Mouse (Mus musculus) CH12.LX (cell line): ENCODE measurements around the gene Pi16. TPM values are rescaled to one million over a fixed set of nuclear protein-coding genes. Genes with fewer than 3 reads are reported as not detected.
A peak's percentile ranks its signal among the peaks of the same experiment; 100 is the strongest.

Experiments used
- DNase-seq: peaks from one replicate; pipeline ENCODE4 v3.0.0-alpha.2; 2013; ENCODE audit errors: extremely low read depth
- H3K27ac ChIP-seq: 2 replicates; pipeline ENCODE4 v1.5.1; 2012; ENCODE audit warnings: low read depth, mild to moderate bottlenecking, control low read depth, moderate library complexity; ENCODE audit not compliant: insufficient read depth
- H3K27me3 ChIP-seq: replicated peaks from 2 replicates; pipeline ENCODE3; 2012; ENCODE audit warnings: inconsistent platforms
- H3K36me3 ChIP-seq, 2 experiments: replicated peaks in 1 of 2; 2 replicates each; pipeline versions ENCODE3 to v1.6.1; 2012; ENCODE audit warnings: inconsistent platforms in 1 of 2, low read length in 1 of 2, mild to moderate bottlenecking in 1 of 2, mixed read lengths in 1 of 2, moderate library complexity in 1 of 2; ENCODE audit not compliant: control insufficient read depth in 1 of 2, insufficient read depth in 1 of 2
- H3K4me1 ChIP-seq, 2 experiments: 2 replicates each; pipeline ENCODE4 v1.6.1; 2012; ENCODE audit warnings: inconsistent platforms in 1 of 2, moderate library complexity in 1 of 2; ENCODE audit not compliant: insufficient read depth in 2 of 2, control insufficient read depth in 1 of 2
- H3K4me2 ChIP-seq: 2 replicates; pipeline ENCODE4 v1.6.1; 2012; ENCODE audit warnings: low read depth, mild to moderate bottlenecking, control low read depth; ENCODE audit not compliant: poor library complexity, insufficient read depth, severe bottlenecking
- H3K4me3 ChIP-seq, 3 experiments: fragments of 150-350 bp in 1 of 3; sonication (generic) in 1 of 3; replicated peaks in 1 of 3; 2 replicates each; pipeline versions ENCODE3 to v1.5.1; 2011 to 2012; ENCODE audit warnings: low read depth in 2 of 3, low read length in 2 of 3, mild to moderate bottlenecking in 2 of 3, moderate library complexity in 2 of 3, control low read depth in 1 of 3, improper control_type of control experiment in 1 of 3, inconsistent platforms in 1 of 3, mixed read lengths in 1 of 3; ENCODE audit not compliant: poor library complexity in 1 of 3
- H3K79me2 ChIP-seq: replicated peaks from 2 replicates; pipeline ENCODE4 v1.6.1; 2012; ENCODE audit warnings: mild to moderate bottlenecking, moderate library complexity; ENCODE audit not compliant: control insufficient read depth, poor library complexity, insufficient read depth, severe bottlenecking; ENCODE audit errors: extremely low read depth
- H3K9ac ChIP-seq: 2 replicates; pipeline ENCODE4 v1.6.1; 2012; ENCODE audit warnings: low read depth, mild to moderate bottlenecking, control low read depth, moderate library complexity; ENCODE audit not compliant: insufficient read depth
- H3K9me3 ChIP-seq: replicated peaks from 2 replicates; pipeline ENCODE3; 2012; ENCODE audit warnings: low read length, inconsistent platforms, mixed read lengths
- BHLHE40 ChIP-seq: IDR thresholded peaks from 2 replicates; pipeline ENCODE4 v1.6.1; 2011; ENCODE audit warnings: mild to moderate bottlenecking, low read depth, low read length, improper control_type of control experiment
- CHD1 ChIP-seq: IDR thresholded peaks from 2 replicates; pipeline ENCODE4 v1.6.1; 2012; ENCODE audit warnings: low read depth, low read length, improper control_type of control experiment, inconsistent platforms
- GABPA ChIP-seq: IDR thresholded peaks from 2 replicates; pipeline ENCODE4 v1.6.1; 2012; ENCODE audit warnings: low read depth, low read length, improper control_type of control experiment, inconsistent platforms; ENCODE audit not compliant: insufficient replicate concordance
- IRF4 ChIP-seq: IDR thresholded peaks from 2 replicates; pipeline ENCODE4 v1.6.1; 2014; ENCODE audit warnings: low read depth, mild to moderate bottlenecking, inconsistent platforms, low read length, improper control_type of control experiment
- MAZ ChIP-seq: IDR thresholded peaks from 2 replicates; pipeline ENCODE4 v1.6.1; 2012; ENCODE audit warnings: low read depth, mild to moderate bottlenecking, inconsistent platforms, low read length, improper control_type of control experiment, moderate library complexity
- MXI1 ChIP-seq: IDR thresholded peaks from 2 replicates; pipeline ENCODE4 v1.6.1; 2011; ENCODE audit warnings: mild to moderate bottlenecking, low read depth, low read length, improper control_type of control experiment
- NRF1 ChIP-seq: IDR thresholded peaks from 2 replicates; pipeline ENCODE4 v1.6.1; 2014; ENCODE audit warnings: low read depth, mild to moderate bottlenecking, inconsistent platforms, low read length, improper control_type of control experiment, moderate library complexity
- POLR2A ChIP-seq: IDR thresholded peaks from 2 replicates; pipeline ENCODE4 v1.6.1; 2011; ENCODE audit warnings: low read depth, mild to moderate bottlenecking, improper control_type of control experiment, low read length
- RAD21 ChIP-seq: IDR thresholded peaks from 2 replicates; pipeline ENCODE4 v1.6.1; 2011; ENCODE audit warnings: low read depth, mild to moderate bottlenecking, low read length, improper control_type of control experiment, moderate library complexity
- RCOR1 ChIP-seq: conservative IDR thresholded peaks from 2 replicates; pipeline ENCODE4 v1.6.1; 2012; ENCODE audit warnings: low read depth, mild to moderate bottlenecking, inconsistent platforms, low read length, improper control_type of control experiment
- SIN3A ChIP-seq: IDR thresholded peaks from 2 replicates; pipeline ENCODE4 v1.6.1; 2012; ENCODE audit warnings: low read length, improper control_type of control experiment, inconsistent platforms
- SMC3 ChIP-seq: IDR thresholded peaks from 2 replicates; pipeline ENCODE4 v1.6.1; 2011; ENCODE audit warnings: low read depth, low read length, improper control_type of control experiment
- TBP ChIP-seq: conservative IDR thresholded peaks from 2 replicates; pipeline ENCODE4 v1.6.1; 2011; ENCODE audit warnings: low read depth, low read length, improper control_type of control experiment
- TCF12 ChIP-seq: IDR thresholded peaks from 2 replicates; pipeline ENCODE4 v1.6.1; 2014; ENCODE audit warnings: low read depth, mild to moderate bottlenecking, inconsistent platforms, low read length, improper control_type of control experiment
- USF1 ChIP-seq: IDR thresholded peaks from 2 replicates; pipeline ENCODE4 v1.6.1; 2014; ENCODE audit warnings: low read depth, mild to moderate bottlenecking, inconsistent platforms, low read length, improper control_type of control experiment
- ZNF384 ChIP-seq: IDR thresholded peaks from 2 replicates; pipeline ENCODE4 v1.6.1; 2012; ENCODE audit warnings: low read depth, low read length, improper control_type of control experiment, inconsistent platforms
- dilution Hi-C: fragments of 300-500 bp; cut with MboI; formaldehyde crosslinking; loops from 2 replicates; pipeline ENCODE4 v1.14.3; 2020; ENCODE audit warnings: low sequenced_read_pairs; ENCODE audit not compliant: extremely low pct_unique_long_range_greater_than_20kb, extremely low pct_ligation_motif_present
- in situ Hi-C: fragments of 300-500 bp; cut with MboI; formaldehyde crosslinking; loops from 3 replicates; pipeline ENCODE4 v1.14.3; 2019; ENCODE audit warnings: low sequenced_read_pairs, low pct_ligation_motif_present, low pct_unique_long_range_greater_than_20kb, mixed read lengths
- polyA plus RNA-seq: library from polyadenylated mRNA; unstranded; fragments of >175 nt; gene quantifications from 2 replicates; pipeline ENCODE4 v1.2.1, GENCODE M21; 2012; ENCODE audit warnings: low read depth; ENCODE audit not compliant: insufficient read length
- total RNA-seq, 2 experiments: library from RNA; depleted of rRNA; stranded (reverse); fragments of 300-350 nt in 1 of 2; fragments of >200 nt in 1 of 2; gene quantifications; 2 replicates each; pipeline ENCODE4 v1.2.3; 2012 to 2014

Gene Pi16
- total and polyA plus RNA-seq, 3 experiments, result 0.13 TPM; not detected in 2

GRCm38 (mm10) chr17:29356479-29356856, 39.0 kb downstream of the Pi16 start:
- no peaks in the 10 kb centered on the region for H3K9me3 ChIP-seq
- no peaks in the 10 kb centered on the region for H3K36me3 ChIP-seq
- no peak overlapping the region for H3K4me2 ChIP-seq
- TF ChIP-seq USF1 (peak; percentile 48), MXI1 (0 out of 2 replicates have a peak, but pooled peaks have one; percentile 18), RAD21 (no peak), BHLHE40 (peak; percentile 78), IRF4 (no peak), TBP (no peak), GABPA (no peak), CHD1 (no peak), SIN3A (0 out of 2 replicates have a peak, but pooled peaks have one; percentile 24), ZNF384 (no peak)
- peaks cover 0 to 21% of the 10 kb centered on the region in 2 experiments; a peak in 2 of 4 replicates for H3K4me1 ChIP-seq
- dilution Hi-C loops, result no loop called here
- H3K9ac ChIP-seq, result no peak overlapping the region
- no peaks in the 10 kb centered on the region for H3K79me2 ChIP-seq
- H3K4me3 ChIP-seq, result peak overlapping the region in 1 of 3 experiments; percentile 28
- H3K27me3 ChIP-seq, result peaks cover 2% of the 10 kb centered on the region
- in situ Hi-C loops, result no loop called here
- H3K27ac ChIP-seq, result no peak overlapping the region
- no peak for DNase-seq

- in situ Hi-C loops (no loop called here), dilution Hi-C loops (no loop called here)
- Histone ChIP-seq H3K9me3 (no peaks in the 10 kb centered on the region), H3K36me3 (no peaks in the 10 kb centered on the region), H3K4me2 (no peak overlapping the region), H3K9ac (no peak overlapping the region), H3K4me1 (peaks cover 0 to 23% of the 10 kb centered on the region in 2 experiments; a peak in 2 of 4 replicates), H3K4me3 (peak overlapping the region in 1 of 3 experiments; percentile 28), H3K79me2 (no peaks in the 10 kb centered on the region), H3K27me3 (peaks cover 2% of the 10 kb centered on the region), H3K27ac (no peak overlapping the region)
- DNase-seq, result no peak
- TF ChIP-seq SMC3, result no peak
- no peak for TF ChIP-seq TCF12
These were observed 39.4 kb downstream of the Pi16 start for GRCm38 (mm10) chr17:29356882-29357281.

DNA sequence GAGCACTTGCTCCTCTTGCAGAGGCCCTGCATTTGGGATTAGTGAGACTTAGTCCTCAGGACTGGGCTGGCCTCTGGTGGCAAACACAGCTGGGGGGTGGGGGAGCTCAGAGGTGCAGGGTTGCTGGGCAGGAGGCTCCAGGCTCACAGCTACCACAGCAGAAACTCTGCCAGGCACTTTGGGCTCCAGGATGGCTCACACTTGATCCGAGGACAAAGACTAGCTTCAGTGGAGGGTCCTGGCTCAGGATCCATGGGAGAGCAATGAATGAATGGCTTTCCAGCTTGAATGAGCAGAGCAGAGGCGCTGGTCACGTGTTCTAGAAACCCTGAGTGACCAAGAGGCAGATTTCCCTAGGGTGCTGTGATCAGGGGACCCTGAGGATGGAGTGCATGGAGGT, 41.4 kb downstream of the Pi16 start:
- Histone ChIP-seq H3K9me3 (no peaks in the 10 kb centered on the region), H3K4me1 (peaks cover 15 to 43% of the 10 kb centered on the region in 2 experiments), H3K27ac (no peak overlapping the region), H3K4me2 (no peak overlapping the region), H3K27me3 (peaks cover 2% of the 10 kb centered on the region), H3K4me3 (no peak overlapping the region), H3K9ac (no peak overlapping the region), H3K79me2 (peaks cover 4% of the 10 kb centered on the region; the same call in 1 of the 2 replicates), H3K36me3 (peaks cover 0 to 4% of the 10 kb centered on the region in 2 experiments)
- TF ChIP-seq RCOR1, result no peak
- no peak for TF ChIP-seq BHLHE40
- TF ChIP-seq POLR2A, result no peak
- TF ChIP-seq MAZ, result no peak
- no peak for TF ChIP-seq NRF1
- TF ChIP-seq GABPA, result no peak
- dilution Hi-C loops (no loop called here), in situ Hi-C loops (no loop called here)
- no peak for DNase-seq
